Mouse (Mus musculus) testis, adult 2 months (tissue): ENCODE data around the gene Rnf220.

Experiments used
- CTCF ChIP-seq: fragments of 200-500 bp; IDR thresholded peaks from 2 replicates; pipeline ENCODE4 v1.5.1; 2012; ENCODE audit warnings: low read depth, mild to moderate bottlenecking, inconsistent platforms, low read length, moderate library complexity; ENCODE audit not compliant: control insufficient read depth, insufficient read depth, insufficient replicate concordance
- POLR2A ChIP-seq: fragments of 200-500 bp; IDR thresholded peaks from 2 replicates; pipeline ENCODE4 v1.6.1; 2012; ENCODE audit warnings: low read depth, mild to moderate bottlenecking, inconsistent platforms, low read length, moderate library complexity; ENCODE audit not compliant: control insufficient read depth

DNA sequence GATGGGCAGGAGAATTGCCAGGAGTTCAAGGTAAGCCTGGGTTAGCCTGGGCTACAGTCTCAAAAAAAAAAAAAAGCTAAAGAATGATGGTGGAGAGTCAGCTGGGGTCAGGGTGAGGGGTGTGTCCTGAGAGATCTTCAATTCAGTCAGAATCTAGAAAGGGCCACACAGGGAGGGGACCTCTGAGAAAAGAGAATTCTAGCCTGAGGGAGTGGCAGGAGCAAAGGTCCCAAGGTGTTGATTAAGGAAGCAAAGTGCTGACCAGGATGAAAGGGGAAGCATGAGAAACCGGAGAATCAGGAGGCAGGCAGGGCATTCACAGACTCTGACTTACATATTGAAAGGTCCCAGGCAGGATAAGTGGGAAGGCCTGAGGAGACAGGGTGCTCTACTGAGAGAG lies 80.0 kb downstream of the Rnf220 start:
- TF ChIP-seq CTCF: no peak
- TF ChIP-seq POLR2A: no peak
